Mouse (Mus musculus): ENCODE measurements around the gene Gm49373. TPM values are rescaled to one million over a fixed set of nuclear protein-coding genes. Genes with fewer than 3 reads are reported as not detected.

Gm49373 gene
- polyA plus RNA-seq, 1 experiment from 2014 or later, result 0.15 TPM

DNA sequence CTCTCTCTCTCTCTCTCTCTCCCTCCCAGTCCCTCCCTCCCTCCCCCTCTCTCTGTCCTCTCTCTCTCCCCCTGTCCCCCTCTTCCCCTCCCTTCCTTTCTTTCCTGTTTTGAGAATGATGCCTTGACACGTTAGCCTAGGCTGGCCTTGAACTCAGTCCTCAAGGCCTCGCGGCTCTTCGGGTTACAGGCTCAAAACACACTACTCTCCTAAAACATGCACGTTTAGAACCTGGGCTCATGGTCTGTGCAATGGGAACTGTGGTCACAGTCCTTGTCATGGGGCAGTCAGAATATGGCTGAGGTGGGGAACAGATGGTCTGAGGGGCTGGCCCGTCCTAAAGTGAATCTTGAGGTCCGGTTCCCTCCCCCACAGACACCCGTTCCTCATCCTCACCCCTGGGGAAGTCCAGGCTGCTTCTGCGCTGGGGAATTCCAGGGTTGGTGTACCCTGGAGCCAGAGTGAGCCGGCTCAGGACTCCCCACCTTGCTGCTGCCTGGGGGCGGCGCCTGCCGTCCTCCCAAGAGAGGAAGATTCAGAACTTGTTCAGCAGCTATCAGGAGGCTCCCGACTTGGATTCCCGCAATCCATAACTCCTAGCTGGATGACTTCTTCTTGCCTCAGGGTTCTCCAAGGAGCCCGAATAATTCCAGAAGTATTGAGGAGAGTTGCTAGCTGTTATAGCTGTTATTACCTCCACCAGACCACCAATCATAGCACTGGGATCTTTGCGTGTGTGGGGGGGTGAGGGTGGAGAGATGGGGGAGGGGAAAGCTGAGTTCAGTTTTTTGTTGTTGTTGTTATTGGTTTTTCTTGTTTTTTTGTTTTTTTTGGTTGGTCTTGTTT is 56.3 kb downstream of the Gm49373 start:
- CTCF ChIA-PET, result interaction anchor here (0.8 kb wide), 1 partner anchor 9 kb away, joined by 3 read pairs; no protein-coding TSS in a partner anchor
- POLR2A ChIA-PET, result no interaction called here
- TF ChIP-seq CTCF (IDR thresholded peaks at IDR 0.05), result no peak
- in situ Hi-C loops (cut with MboI; ENCODE audit: low pct_unique_long_range_greater_than_20kb), result no loop called here
- peaks cover 4% of the 10 kb centered on the region for H3K27me3 ChIP-seq
- no peak for DNase-seq (ENCODE audit: low read depth, low spot score)
- ATAC-seq, result no peak

DNA sequence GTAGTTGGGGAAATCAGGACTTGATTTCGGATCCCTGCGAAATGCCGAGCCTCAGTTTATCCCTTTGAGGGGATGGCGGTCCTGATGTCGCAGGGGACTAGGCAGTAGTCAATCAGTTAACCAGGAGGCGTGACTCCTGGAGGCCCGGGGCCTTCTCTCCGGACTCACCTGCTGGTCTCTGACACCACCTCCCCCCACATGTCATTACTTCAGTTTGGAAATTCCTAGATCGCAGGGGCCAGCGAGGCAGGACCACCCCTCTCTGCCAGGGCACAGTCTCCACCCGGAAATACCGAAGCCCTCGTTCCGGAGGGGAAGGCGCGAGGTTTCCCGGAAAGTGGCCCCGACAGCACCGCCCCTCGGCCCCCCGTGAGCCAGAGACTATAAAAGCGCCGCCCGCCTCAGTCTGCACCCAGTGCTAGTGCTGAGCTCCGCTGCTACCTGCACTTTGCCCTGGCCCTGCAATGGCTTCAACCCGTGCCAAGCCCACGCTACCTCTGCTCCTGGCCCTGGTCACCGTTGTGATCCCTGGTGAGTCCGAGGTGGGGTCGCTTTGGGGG is 57.2 kb downstream of the Gm49373 start, which contains the start of gene Icam1:
TSS of gene Icam1 (plus strand) at position 415 of the 560 bp plus-strand sequence.
- no peak for ATAC-seq
- in situ Hi-C loops (cut with MboI; ENCODE audit: low pct_unique_long_range_greater_than_20kb), result no loop called here
- CTCF ChIA-PET, result no interaction called here
- peaks cover 4% of the 10 kb centered on the region for H3K27me3 ChIP-seq
- TF ChIP-seq CTCF (IDR thresholded peaks at IDR 0.05), result no peak
- POLR2A ChIA-PET, result no interaction called here
- no peak for DNase-seq (ENCODE audit: low read depth, low spot score)

GRCm38 (mm10) chr9:21014691-21015570 is 58.0 kb downstream of the Gm49373 start:
- H3K27me3 ChIP-seq, result peaks cover 4% of the 10 kb centered on the region
- no peak for TF ChIP-seq CTCF (IDR thresholded peaks at IDR 0.05)
- CTCF ChIA-PET, result no interaction called here
- POLR2A ChIA-PET, result interaction anchor here (0.6 to 0.8 kb wide), 2 partner anchors 9 to 110 kb away, joined by 3 to 4 read pairs; no protein-coding TSS in a partner anchor
- no peak for DNase-seq (ENCODE audit: low read depth, low spot score)
- in situ Hi-C loops (cut with MboI; ENCODE audit: low pct_unique_long_range_greater_than_20kb), result no loop called here
- ATAC-seq, result no peak

Other genes with a start within 250 kb of the Gm49373 start
- gene A230050P20Rik, start 204.5 kb downstream of the Gm49373 start, polyA plus RNA-seq (2021), result 0.09 TPM
- 1.8 TPM for gene Angptl6, start 193.4 kb downstream of the Gm49373 start, polyA plus RNA-seq (2021)
- 42.2 TPM for gene Ppan, start 184.9 kb downstream of the Gm49373 start, polyA plus RNA-seq (2021)
- 172 TPM for gene Eif3g, start 174.5 kb downstream of the Gm49373 start, polyA plus RNA-seq (2021)
- 54.3 TPM for gene Dnmt1, start 113.2 kb downstream of the Gm49373 start, polyA plus RNA-seq (2021)
- 10.9 TPM for gene S1pr2, start 96.3 kb downstream of the Gm49373 start, polyA plus RNA-seq (2021)
- 89.1 TPM for gene Mrpl4, start 70.4 kb downstream of the Gm49373 start, polyA plus RNA-seq (2021)
- 0.06 TPM for gene Icam1, start 57.1 kb downstream of the Gm49373 start, polyA plus RNA-seq (2021)
- gene Icam4, start 43.7 kb downstream of the Gm49373 start, polyA plus RNA-seq (2021), result 0.99 TPM
- 1.1 TPM for gene Icam5, start 41.0 kb downstream of the Gm49373 start, polyA plus RNA-seq (2021)
- gene Zglp1, start 6.0 kb downstream of the Gm49373 start, polyA plus RNA-seq (2021), result 0.10 TPM
- 61.0 TPM for gene Fdx1l, start 518 bp upstream of the Gm49373 start, polyA plus RNA-seq (2021)
- 1.2 TPM for gene Gm38431, start 18.9 kb upstream of the Gm49373 start, polyA plus RNA-seq (2021)
- gene Raver1, start 18.9 kb upstream of the Gm49373 start, polyA plus RNA-seq (2021), result 65.4 TPM
- gene Tyk2, start 58.1 kb upstream of the Gm49373 start, polyA plus RNA-seq (2021), result 20.3 TPM
- 312 TPM for gene Cdc37, start 76.9 kb upstream of the Gm49373 start, polyA plus RNA-seq (2021)
- gene Pde4a, start 92.6 kb upstream of the Gm49373 start, polyA plus RNA-seq (2021), result 3.0 TPM
- gene Keap1, start 166.3 kb upstream of the Gm49373 start, polyA plus RNA-seq (2021), result 49.7 TPM
- not detected for gene S1pr5, start 175.3 kb upstream of the Gm49373 start, polyA plus RNA-seq (2021)
- 42.7 TPM for gene Atg4d, start 192.2 kb upstream of the Gm49373 start, polyA plus RNA-seq (2021)
- 36.9 TPM for gene Kri1, start 214.9 kb upstream of the Gm49373 start, polyA plus RNA-seq (2021)
- 47.4 TPM for gene Cdkn2d, start 218.3 kb upstream of the Gm49373 start, polyA plus RNA-seq (2021)
- gene Ap1m2, start 239.2 kb upstream of the Gm49373 start, polyA plus RNA-seq (2021), result not detected
- 245 TPM for gene Slc44a2, start 247.6 kb upstream of the Gm49373 start, polyA plus RNA-seq (2021)